Mouse (Mus musculus) heart, postnatal 36 days (tissue): ENCODE data around the gene Ufd1. TPM values are rescaled to one million over a fixed set of nuclear protein-coding genes. Genes with fewer than 3 reads are reported as not detected.
"Not testable (repeated sequence)": the region's sequence is repeated elsewhere in the genome, so short reads cannot be mapped to it uniquely, and the experiment has no call there.

Experiments used
- DNase-seq, 2 experiments: peaks; one replicate each; pipeline ENCODE4 v3.0.0; 2021 to 2022
- intact Hi-C: fragments of 180-260 bp; cut with DNase I; formaldehyde crosslinking; loops from one replicate; pipeline ENCODE4 v1.15.1; 2025
- total RNA-seq, 2 experiments: library from RNA; stranded (reverse); gene quantifications; 2 replicates each; pipeline ENCODE4 v1.2.3; 2021

Ufd1 gene
- total RNA-seq, 2 experiments from 2014 or later, result 48.8 to 58.1 TPM

DNA sequence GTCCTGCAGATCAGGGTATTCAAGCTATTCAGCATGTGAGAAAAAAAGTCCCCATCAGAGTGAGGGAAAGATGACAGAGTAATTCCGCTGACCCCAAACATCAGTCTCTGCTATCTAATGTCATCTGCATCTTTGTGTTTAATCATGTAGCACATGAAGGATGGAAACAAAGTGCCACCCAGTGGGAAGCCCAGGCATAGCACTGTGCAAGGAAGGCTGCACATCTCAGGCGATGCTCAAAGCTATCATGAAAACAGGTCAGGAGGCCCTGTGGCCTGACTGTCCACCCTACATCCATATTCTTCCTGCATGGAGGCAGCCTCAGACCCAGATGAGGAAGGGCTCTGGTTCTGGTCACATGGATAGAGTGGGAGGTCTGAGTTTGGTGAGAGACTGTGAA is 12.7 kb upstream of the Ufd1 start:
- intact Hi-C loops, result loop anchor here (1.0 to 5.0 kb wide), 2 partner anchors 103 to 172 kb away; partner anchors contain the start of genes Gm49601 and Sept5
- DNase-seq, result peak; percentile 41 to 68

DNA sequence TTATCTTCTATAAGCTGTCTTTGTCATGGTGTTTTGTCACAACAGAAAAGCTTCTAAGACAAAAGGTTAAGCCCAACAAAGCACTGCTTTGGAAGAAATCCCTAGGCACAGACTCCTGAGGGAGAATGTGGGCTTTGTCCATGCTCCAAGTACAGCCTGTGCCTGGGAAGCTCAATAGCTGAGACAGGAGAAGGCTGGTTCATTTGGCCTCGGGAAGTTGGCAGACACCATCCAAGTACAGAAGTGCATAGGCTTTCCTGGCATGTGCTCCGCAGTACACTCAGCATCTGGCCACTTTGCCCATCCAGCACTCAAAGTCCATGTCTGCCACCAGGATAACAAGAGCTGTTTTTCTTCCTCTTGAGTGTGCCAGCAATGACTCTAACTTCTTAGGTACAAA is 5.8 kb upstream of the Ufd1 start:
- no peak for DNase-seq
- intact Hi-C loops, result no loop called here

DNA sequence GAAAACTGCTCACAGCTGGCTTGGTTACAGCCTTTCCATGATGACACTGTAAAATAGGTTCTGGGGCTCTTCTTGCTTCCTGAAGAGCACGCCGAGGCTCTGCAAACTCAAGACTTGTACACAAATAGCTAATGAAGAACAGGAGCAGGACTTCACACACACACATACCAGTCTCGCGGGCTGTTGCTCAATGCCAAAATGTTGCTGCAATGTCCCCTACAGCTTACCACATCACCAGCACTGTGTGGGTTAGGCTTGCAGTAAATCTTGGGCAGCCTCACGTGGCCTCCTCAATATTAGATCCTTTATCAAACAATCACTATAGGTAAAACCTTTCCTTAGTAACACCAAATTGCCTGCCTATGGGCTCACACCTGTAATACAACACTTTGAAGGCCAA is 2.6 kb upstream of the Ufd1 start:
- intact Hi-C loops, result no loop called here
- no peak for DNase-seq

DNA sequence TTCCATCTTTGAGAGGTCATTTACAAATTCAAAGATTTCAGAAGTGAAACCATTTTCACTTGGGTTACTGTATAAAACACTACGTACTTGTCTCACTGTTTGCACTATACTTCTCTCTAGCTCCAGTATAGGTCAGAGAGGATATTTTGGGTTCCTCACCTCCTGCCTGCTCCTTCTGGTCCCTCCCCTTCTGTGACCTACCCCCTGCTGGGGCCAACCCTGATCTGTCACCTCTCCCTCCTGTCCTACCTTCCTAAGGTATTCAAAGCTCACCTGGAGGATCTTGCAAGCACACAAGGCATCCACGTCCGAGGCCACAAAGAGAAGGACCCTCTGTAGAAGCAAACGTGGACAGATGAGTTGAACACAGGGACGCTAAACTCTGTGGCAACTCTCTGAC is 547 bp upstream of the Ufd1 start:
- intact Hi-C loops, result loop anchor here (10.0 kb wide), 1 partner anchor 366 kb away; no protein-coding TSS in a partner anchor
- no peak for DNase-seq

DNA sequence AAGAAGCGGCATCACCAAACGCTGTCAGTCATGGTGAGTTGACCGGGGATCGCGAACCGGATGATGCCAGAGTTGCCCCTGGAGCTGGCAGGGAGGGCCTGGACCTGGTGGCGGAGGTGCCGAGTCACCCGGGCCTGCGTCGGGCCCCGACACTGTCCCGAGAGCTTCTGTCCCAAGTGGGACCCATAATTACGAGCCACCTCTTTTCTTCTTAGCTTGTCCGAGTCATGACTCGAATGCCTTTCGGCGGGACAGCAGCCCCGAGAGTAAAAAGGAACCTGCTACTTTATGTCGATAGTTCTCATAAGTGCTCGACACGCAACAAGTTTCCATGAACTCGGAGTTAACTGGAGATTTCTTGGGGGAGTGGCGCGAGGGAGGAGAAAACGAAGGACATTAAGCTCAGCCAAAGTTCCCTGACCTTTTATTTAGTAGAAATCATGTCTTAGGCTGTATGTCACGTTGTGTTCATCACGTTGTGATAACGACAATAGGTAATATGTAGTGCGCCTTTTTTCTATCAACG is 869 bp downstream of the Ufd1 start:
- intact Hi-C loops, result loop anchor here (10.0 kb wide), 1 partner anchor 368 kb away; no protein-coding TSS in a partner anchor
- DNase-seq, result no peak

DNA sequence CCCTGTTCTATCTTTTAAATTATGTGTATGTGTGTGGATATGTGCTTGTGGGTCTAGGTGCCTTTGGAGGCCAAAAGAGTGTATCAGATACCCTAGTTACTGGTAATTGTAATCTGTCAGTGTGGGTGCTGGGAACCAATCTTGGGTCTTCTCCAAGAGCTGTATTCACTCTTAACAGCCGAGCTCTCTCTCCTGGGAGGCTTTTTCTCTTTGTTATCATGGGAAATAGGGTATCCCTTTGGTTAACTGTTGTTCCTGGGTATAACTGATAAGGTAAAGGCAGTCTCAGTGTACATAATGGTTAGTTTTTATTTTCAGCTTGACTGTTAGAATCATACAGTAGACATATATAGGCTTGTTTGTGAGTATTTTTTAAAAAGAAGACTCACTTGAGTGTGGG is 10.8 kb downstream of the Ufd1 start:
- intact Hi-C loops, result no loop called here
- no peak for DNase-seq

DNA sequence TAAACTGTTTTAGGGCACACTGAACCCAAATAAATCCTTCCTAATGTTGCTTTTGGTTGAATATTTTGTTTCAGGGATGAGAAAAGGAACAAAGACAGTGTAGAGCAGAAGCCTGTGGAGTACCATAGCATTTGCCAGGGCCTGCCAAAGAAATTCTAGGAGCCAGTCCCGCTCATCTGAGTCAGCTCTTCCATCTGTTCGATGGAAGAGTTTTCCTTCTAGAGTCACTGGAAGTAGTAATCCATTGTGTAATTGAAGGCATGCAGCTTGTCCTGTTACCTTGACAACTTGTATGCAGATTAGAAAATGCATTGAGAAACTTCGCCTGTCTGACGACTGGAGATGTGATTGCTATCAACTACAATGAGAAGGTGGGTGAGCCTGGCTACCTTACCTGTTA is 11.3 kb downstream of the Ufd1 start:
- intact Hi-C loops, result no loop called here
- DNase-seq, result no peak

DNA sequence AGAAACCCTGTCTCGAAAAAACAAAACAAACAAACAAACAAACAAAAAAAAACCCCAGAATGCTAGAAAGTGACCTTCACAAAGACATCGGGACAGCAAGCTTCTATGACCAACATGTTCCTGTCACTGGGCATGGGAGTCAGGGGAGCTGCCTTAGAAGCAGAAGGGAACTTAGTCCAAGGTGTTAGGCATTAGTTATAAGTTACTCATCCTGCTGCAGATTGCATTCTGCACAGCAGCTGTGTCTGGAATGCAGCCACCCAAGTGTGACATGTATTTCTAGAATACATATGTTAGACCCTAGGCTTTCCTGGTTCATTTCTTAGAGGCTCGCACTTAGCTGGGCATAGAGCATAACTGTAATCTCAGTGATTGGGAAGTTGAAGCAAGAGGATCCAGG is 17.1 kb downstream of the Ufd1 start:
- no peak for DNase-seq
- intact Hi-C loops, result no loop called here

DNA sequence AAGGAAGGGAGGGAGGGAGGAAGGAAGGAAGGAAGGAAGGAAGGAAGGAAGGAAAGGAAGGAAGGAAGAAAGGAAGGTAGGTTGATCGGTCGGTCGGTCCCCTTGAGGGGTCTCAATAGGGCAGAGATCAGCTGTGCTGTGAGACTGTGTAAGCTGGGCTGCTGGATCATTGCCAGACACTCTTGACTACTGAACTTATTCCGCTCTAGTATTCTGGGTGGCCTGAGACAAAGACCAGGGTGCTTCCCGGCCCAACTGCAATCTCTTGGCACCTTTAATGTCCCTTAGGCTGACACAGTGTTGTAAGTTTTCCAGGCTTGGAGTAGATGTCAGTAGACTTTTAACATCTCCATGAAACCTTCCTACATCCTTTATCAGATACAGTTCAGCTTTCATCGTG is 17.5 kb downstream of the Ufd1 start:
- intact Hi-C loops, result no loop called here
- no peak for DNase-seq

DNA sequence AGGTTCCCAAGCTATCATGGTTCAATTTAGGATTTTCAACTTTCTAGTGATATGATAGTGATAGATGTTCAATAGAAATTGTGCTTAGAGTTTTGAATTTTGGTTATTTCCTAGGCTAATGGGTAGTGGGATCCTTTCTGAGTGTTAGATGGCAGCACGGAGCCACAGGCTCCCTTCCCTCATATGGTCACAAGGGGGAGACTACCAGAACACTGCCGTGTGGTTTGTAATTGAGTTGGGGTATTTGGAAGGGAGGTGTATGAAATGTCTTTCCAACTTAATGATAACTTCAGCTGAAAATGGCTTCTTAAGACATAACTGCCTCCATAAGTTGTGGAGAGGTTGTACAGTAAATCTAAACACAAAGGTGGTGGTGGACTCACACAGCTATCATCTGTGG is 21.9 kb downstream of the Ufd1 start:
- no peak for DNase-seq
- intact Hi-C loops, result no loop called here

DNA sequence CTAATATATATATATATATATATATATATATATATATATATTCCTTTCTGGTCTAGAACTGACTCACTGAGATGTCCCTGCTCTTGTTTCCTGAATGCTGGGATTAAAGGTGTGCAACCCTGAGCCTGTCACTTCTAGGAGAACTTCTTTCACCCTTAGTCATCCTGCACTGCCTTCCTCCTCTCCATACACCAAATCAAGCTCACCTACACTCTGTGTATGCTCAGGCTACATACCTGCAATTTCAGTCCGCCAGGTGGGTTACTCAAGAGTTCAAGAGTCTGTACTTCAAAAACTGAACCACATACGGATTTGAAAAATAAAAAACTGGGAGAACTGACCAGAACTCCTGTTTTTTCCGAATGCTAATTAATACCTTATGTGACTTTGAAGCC is 24.5 kb downstream of the Ufd1 start:
- intact Hi-C loops, result loop anchor here (2.0 kb wide), 1 partner anchor 43 kb away; no protein-coding TSS in a partner anchor
- DNase-seq, result no peak

DNA sequence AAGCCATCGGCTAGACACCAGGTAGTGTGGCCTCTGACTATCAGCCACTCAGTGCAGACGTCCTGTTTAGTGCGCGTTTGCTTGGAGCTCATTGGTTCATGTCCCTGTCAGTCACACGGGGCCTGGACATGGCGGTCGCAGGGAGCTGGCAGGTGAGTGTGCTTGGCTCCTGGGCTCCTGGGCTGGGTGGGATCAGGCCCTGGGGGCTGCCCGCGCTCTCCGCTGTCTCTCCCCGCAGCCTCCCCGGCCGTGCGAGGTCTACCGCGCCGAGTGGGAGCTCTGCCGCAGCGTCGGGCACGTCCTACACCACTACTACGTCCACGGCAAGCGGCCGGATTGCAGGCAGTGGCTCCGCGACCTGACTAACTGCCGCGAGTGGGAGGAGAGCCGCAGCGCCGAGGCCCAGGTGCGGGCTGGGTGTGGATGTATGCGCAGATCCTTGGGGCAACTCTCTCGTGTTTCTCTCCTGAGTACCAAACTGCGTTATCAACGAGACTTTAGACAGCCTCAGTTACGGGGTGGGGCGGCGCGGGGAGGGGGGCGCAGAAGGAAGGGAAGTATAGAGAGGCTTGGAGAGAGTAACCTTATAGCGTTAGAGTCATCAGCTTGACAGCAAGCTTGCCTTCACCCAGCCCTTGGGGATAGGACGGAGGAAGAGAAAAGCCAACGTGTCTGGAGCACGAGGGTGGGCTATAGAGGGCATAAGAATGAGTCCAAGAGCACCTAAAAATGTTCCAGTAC is 25.1 kb downstream of the Ufd1 start, which contains the start of the genes 2510002D24Rik and Gm28539:
Gene 2510002D24Rik, plus strand, starts transcription at position 111 of the 741 bp plus-strand sequence.
Gene Gm28539, plus strand, starts transcription at position 117 of the 741 bp plus-strand sequence.
- DNase-seq, result peak; percentile 92 to 95
- intact Hi-C loops, result loop anchor here (2.0 kb wide), 1 partner anchor 42 kb away; no protein-coding TSS in a partner anchor

DNA sequence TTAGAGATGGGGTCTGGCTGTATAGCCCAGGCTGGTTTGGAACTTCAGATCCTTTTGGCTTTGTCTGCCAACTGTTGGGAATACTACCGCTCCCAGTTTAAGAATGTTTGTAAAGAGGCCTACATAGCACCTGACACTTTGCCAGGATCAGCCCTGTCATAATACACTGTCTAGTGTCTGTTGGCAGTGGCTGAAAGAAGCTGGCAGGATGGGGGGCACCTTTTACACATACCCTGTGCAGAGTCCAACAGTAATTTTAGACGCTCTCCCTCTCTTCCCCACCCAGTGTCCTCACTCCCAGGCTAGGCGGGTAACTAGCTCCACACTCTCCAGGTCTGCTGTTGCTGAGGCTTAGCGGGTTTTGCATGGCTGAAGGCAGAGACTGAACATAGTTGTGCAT is 26.8 kb downstream of the Ufd1 start:
- intact Hi-C loops, result no loop called here
- DNase-seq, result peak in 1 of 2 experiments; percentile 8

DNA sequence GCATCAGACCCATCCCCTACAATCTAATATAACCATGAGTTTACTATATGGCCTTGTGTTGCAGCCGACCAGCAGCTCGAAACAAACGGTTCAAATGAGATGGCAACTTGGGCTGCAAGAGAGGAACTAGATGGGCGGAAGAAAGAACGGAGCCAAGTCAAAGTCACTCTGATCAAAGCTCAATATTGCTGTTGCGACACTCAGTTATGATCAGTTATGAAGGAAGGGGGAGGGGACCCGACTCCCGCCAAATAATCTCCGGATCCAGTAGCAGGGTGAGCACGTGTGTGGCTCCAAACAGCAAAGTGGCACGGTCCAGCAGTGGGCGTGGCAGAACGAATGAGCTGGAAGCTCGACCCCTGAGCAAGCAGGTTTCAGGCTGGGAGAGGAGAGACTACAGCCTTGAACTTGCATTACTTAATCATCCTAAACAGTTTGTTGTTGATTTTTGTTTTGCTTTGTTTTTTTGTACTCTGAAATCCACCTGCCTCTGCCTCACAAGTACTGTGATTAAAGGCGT is 34.8 kb downstream of the Ufd1 start:
- intact Hi-C loops, result no loop called here
- no peak for DNase-seq

DNA sequence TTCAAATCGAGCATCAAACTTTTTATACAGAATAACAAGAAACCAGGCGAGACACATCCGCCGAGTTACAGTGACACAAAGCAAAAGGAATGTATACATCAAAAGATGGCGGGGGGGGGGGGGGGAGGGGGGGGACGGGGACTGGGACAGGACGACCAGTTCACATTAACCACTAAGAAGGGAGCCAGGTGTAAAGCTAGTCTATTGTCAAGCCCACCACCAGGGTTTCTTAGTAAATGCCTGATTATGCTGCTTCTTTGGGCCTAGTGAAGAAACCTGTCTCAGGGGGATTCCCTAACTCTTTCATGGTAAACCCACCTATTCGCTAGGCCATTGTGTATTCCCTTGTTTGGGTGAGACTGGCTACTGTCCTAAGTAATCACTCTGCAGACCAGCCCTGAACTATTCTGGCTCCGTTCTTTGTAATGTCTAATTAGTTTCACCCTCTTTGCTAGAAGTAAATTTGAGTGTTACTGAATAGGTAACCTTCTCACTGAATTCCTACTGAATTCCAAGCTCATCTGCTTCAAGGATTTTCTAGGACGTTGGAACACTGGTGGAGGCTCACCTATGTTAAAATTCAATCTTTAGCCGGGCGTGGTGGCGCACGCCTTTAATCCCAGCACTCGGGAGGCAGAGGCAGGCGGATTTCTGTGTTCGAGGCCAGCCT is 38.1 kb downstream of the Ufd1 start:
- intact Hi-C loops, DNase-seq: not testable (repeated sequence)

DNA sequence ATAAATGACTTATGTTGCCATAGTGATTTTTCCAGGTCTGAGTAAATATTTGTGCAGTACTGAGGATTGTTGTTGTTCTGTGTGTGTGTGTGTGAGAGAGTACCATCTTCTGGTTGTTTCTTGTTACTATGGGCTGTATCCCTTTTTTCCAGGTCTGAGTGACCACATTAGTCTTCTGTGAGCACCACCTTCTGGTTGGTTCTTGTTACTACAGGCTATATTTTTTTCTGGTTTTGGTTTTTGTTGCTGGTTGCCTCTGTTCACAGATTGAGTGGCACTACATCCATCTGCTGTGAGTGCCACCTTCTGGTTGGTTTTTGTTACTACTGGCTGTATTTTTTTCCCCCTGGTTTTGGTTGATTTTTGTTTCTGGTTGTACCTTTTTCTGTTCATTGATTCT is 47.0 kb downstream of the Ufd1 start:
- DNase-seq, result peak in 1 of 2 experiments; percentile 7
- intact Hi-C loops, result loop anchor here (2.0 to 5.0 kb wide), 2 partner anchors 162 to 231 kb away; partner anchors contain the start of genes Gm49601 and Sept5

DNA sequence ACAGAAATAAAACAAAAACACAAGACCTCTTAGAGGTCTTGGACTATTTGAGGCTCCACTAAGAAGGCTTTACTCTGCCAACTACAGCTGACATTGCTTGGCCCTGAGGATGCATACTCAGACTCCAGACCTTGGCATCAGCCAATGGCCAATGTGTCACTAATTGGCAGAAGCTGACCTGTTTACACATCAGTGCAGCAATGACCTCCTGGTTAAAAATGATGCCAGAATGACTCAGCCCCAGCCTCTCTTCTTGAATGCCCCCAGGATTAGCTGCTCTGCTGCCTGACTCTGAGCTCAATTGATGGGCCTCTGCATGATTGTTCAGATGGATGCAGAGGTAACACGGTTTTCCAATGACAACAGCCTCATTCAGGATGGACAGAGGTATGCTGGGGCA is 48.6 kb downstream of the Ufd1 start:
- intact Hi-C loops, result no loop called here
- peak; percentile 32 to 46 for DNase-seq

DNA sequence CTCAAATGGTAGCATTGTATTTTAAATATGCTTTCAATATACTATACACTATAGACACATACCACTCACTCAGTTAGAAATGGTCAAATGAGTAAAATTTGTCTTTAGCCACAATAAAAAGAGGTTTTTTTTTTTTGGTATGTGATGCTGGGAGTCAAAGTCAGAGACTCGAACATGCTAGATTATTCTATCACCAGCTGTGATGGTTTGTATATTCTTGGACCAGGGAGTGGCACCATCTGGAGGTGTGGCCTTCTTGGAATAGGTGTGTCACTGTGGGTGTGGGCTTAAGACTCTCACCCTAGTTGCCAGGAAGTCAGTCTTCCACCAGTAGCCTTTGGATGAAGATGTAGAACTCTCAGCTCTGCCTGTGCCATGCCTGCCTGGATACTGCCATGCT is 58.9 kb downstream of the Ufd1 start:
- intact Hi-C loops, result loop anchor here (10.0 kb wide), 1 partner anchor 526 kb away; the partner anchor contains the start of genes Arvcf and Tango2
- DNase-seq, result not testable (repeated sequence)

DNA sequence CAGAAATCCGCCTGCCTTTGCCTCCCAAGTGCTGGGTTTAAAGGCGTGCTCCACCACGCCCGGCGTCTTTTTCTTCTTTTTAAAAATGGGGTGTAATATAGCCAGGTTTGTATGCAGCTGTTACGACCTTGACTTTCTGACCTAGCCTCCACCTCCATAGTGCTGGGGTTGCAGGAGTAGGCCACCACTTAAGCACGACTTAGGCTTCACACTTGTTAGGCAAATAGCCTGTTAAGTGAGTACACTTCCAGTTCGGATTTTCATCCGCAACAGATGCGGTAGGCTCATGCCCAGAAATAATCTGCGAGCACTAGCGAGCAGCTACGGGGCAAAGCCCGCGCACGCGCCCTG is 64.5 kb downstream of the Ufd1 start:
- DNase-seq, result peak in 1 of 2 experiments; percentile 5
- intact Hi-C loops, result loop anchor here (10.0 kb wide), 1 partner anchor 531 kb away; the partner anchor contains the start of genes Arvcf and Tango2

DNA sequence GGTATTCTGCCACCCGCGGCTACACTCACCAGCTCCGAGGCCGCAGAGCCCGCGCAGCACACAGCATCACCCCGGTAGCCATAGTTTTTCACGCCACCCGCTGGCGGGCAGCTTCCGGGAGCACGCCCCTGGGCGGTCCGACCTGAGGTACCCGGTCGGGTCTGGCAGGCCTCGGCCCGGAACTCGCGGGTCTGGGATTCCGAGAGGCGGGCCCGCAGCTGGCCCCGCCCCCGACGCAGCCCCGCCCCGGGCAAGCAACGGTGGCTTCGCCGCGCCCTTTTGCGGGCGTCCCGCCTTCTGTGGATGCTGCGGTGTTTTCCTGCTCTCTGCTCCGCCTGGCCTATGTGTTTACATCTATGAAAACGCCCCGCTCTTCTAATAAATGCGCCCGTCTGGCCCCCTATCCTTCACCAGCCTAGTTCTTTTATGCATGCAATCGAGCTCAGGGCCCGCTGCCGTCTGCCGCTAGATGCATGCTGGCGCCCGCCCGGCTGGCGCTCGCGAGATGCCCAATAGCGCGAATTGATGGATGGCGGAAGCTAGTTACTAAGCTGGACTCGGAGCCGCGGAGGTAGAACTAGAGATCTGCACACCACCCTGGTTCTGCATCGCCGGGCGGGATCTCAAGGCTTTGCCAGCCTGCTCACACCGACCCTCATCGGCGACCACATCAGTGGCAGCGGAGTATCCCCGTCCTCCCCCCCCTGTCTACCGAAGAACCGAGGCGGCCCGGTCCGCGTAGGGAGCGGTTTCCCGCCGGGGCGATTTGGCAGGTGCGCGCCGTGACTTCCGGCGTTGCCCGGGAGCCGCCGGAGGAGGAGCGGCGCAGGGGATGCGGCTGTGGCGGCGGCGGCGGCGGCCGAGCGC is 65.1 kb downstream of the Ufd1 start, which contains the start of the genes Mrpl40 and Hira:
Gene Mrpl40, minus strand, starts transcription at position 421 of the 867 bp plus-strand sequence.
Gene Hira, plus strand, starts transcription at position 596 of the 867 bp plus-strand sequence.
- intact Hi-C loops, result loop anchor here (10.0 kb wide), 1 partner anchor 532 kb away; the partner anchor contains the start of genes Arvcf and Tango2

More for the DNA sequence above, 65.1 kb downstream of the Ufd1 start, which contains the start of the genes Mrpl40 and Hira:
- peak; percentile 92 to 95 for DNase-seq
